Mouse (Mus musculus): Measurements from ENCODE around the gene Fam184a.

Gene Fam184a

GRCm38 (mm10) chr10:53750955-53751652, at the start of gene Fam184a:
Fam184a (minus strand) TSS chr10:53751123.
- in situ Hi-C loops (cut with MboI; ENCODE audit: unreplicated experiment in 2 of 2): no loop called here

DNA sequence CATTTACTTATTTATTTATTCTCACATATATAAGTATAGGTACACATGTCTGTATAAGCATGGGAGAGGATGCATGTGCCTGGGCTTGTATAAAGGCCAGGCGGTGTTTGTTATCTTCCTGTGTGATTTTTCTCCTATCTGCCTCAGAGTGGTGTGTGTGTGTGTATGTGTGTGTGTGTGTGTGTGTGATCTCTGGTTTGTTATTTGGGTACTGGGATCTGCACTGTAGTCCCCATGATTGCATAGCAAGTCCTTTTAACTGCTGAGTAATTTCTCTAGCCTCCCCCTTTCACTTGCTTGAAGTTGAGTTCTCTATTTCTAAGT, 45.3 kb upstream of the Fam184a start:
- in situ Hi-C loops (cut with MboI; ENCODE audit: unreplicated experiment in 2 of 2): loop anchor here (5.0 to 25.0 kb wide), 3 partner anchors 149 to 449 kb away; no protein-coding TSS in a partner anchor

DNA sequence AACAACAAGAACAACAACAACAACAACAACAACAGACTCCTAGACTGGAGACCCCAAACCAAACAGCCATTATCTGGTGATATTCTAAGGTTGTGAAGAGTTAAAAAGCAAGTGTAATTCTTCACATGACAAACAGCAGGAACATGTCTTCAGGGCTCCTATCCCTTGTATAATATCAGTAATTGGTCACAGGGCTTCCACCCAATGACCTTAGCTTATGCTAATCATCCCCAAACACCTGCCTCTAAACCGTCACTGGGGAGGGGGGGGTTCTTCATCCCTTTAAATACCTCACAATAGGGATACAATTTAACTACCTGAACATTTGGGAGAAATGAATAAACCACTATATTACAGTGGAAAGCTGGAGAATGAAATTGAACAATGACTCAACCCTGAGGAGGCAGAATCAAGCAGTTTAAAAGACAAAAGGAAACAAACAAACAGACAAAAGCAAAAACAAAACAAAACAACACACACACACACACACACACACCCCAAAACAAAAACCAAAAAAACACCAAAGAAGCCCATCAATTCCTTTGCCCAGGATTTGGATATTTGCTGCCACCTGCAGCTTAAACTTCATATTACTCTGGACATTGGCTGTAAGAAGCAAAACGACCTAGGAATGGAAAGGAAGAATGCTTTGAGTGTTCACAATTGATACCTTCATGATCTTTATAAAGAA, 44.8 kb upstream of the Fam184a start:
- in situ Hi-C loops (cut with MboI; ENCODE audit: unreplicated experiment in 2 of 2): loop anchor here (5.0 to 25.0 kb wide), 3 partner anchors 148 to 448 kb away; no protein-coding TSS in a partner anchor

DNA sequence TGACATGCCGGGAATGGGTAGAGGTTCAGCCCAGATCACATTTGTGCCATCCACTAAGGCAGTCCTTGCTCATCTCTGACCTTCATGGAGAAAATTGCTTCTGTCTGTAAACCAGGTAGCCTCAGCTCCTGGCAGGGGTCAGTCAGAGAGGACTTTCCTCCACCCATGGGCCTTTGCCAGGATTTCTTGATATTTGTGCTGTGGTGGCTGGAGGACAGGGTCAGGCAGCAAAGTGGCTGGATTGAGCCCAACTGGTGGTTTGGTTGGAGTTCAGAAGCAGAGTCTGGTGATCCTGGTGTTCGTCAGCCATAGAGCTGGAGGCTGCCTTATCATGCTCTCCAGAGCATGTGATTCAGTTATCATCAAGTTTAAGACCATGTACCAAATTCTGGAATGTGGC, 40.4 kb upstream of the Fam184a start:
- in situ Hi-C loops (cut with MboI; ENCODE audit: unreplicated experiment in 2 of 2): loop anchor here in 1 of 2 experiments (5.0 to 25.0 kb wide), 2 partner anchors 254 to 444 kb away; no protein-coding TSS in a partner anchor

DNA sequence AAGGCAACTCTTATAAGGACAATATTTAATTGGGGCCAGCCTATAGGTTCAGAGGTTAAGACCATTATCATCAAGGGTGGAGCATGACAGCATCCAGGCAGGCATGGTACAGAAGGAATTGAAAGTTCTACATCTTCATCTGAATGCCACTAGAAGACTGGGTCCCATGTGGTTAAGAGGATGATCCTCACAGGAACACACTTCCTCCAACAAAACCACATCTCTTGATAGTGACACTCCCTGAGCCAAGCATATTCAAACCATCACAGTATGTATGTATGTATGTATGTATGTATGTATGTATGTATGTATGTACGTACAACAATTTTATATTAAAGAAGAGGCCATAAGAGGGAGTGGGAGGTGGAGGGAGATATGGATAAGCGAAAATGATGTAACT, 25.7 kb upstream of the Fam184a start:
- in situ Hi-C loops (cut with MboI; ENCODE audit: unreplicated experiment in 2 of 2): loop anchor here in 1 of 2 experiments (25.0 kb wide), 1 partner anchor 239 kb away; no protein-coding TSS in a partner anchor

DNA sequence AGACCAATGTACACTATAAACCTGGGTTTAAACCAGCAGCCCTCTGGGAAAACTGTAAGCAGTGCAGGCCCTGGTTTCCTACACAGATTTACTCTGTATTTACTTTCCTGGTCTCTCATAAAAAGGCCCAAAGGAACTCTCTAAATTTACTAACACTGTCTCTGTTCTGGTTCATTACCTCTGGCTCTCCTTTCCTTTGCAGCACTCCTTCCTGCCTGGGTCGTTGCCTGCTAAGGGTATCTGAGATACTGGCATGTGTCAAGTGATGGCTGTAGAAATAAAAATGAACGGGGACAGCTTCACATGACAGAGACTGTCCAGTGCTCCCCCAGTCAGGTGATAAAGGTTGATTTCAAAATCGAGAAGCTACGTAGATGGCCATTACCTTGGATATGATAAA, 21.8 kb upstream of the Fam184a start:
- in situ Hi-C loops (cut with MboI; ENCODE audit: unreplicated experiment in 2 of 2): no loop called here

- in situ Hi-C loops (cut with MboI; ENCODE audit: unreplicated experiment in 2 of 2): no loop called here
Measured at GRCm38 (mm10) chr10:53771480-53771879, 20.6 kb upstream of the Fam184a start.

DNA sequence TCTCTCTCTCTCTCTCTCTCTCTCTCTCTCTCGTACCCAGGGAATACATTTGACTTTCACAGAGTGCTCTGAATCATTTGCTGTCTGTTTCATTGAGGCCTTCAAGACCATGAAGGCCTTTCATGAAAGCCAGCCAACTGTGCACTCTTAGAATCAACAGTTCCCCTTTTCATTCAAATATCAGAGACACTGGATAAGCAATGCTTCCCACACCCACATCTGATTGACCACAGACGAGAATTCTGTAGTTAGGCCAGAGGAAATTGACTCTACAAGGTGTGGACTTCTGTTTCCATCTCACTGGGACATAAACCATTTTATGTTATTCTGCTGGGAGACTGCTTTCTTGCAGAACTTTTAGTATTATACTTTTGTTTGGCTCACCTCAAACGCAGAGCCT, 17.8 kb upstream of the Fam184a start:
- in situ Hi-C loops (cut with MboI; ENCODE audit: unreplicated experiment in 2 of 2): no loop called here

GRCm38 (mm10) chr10:53765471-53765870, 14.5 kb upstream of the Fam184a start:
- in situ Hi-C loops (cut with MboI; ENCODE audit: unreplicated experiment in 2 of 2): no loop called here

GRCm38 (mm10) chr10:53752723-53753122, 1.8 kb upstream of the Fam184a start:
- in situ Hi-C loops (cut with MboI; ENCODE audit: unreplicated experiment in 2 of 2): no loop called here

- in situ Hi-C loops (cut with MboI; ENCODE audit: unreplicated experiment in 2 of 2): no loop called here
Measured at GRCm38 (mm10) chr10:53750275-53750954, 508 bp downstream of the Fam184a start.

- in situ Hi-C loops (cut with MboI; ENCODE audit: unreplicated experiment in 2 of 2): no loop called here
Measured at GRCm38 (mm10) chr10:53746039-53746438, 4.9 kb downstream of the Fam184a start.

DNA sequence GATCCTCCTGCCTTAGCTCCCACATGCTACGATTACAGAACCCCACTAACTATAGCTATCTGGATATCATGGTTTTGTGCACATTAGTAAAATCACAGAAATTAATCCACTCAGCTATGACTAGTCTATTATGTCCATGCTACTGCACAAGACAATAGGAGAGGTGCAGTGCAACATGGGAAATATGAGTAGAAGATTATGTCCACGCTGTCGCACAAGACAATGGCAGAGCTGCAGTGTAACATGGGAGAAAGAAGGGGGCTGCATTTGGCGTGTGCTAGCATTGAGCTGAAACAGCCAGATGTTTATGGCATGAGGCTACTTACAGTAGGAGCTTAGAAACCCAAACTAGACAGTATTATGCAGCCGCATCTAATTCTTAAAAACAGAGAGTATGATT, 8.0 kb downstream of the Fam184a start:
- in situ Hi-C loops (cut with MboI; ENCODE audit: unreplicated experiment in 2 of 2): no loop called here

DNA sequence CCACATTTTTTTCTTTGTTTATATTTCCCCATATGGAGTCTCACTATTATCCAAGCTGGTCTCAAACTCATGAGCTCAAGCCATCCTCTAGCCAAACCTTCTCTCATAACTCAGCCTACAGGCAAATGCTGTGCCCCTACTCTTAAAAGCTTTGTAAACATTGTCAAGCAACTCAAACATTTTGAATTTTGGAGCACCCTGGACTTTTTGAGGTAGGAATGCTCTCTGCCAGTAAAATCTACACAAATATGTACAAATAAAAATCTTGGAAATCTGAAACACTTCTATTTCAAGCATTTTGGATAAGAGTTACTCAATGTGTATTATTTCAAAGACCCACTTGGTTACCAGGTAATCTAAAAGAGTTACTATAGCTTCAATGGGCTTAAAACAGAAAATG, 10.9 kb downstream of the Fam184a start:
- in situ Hi-C loops (cut with MboI; ENCODE audit: unreplicated experiment in 2 of 2): no loop called here

DNA sequence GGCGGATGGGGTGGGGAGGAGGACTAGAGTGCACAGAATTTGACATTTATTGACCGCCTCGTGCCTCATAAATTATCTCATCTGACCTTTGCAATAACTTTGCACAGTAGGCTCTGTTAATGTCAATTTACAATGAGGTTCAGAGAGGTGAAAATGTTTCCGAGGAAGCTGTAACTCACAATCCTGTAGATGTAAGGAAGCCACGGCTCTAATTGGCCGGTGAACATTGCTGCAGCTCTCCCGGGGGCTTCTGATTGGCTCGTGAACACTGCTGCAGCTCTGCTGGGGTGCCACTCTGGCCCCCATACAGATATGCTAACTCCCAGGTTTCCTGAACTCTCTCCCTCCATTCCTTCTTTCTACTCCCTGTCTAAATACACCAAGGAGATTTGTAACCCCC, 12.1 kb downstream of the Fam184a start:
- in situ Hi-C loops (cut with MboI; ENCODE audit: unreplicated experiment in 2 of 2): no loop called here

DNA sequence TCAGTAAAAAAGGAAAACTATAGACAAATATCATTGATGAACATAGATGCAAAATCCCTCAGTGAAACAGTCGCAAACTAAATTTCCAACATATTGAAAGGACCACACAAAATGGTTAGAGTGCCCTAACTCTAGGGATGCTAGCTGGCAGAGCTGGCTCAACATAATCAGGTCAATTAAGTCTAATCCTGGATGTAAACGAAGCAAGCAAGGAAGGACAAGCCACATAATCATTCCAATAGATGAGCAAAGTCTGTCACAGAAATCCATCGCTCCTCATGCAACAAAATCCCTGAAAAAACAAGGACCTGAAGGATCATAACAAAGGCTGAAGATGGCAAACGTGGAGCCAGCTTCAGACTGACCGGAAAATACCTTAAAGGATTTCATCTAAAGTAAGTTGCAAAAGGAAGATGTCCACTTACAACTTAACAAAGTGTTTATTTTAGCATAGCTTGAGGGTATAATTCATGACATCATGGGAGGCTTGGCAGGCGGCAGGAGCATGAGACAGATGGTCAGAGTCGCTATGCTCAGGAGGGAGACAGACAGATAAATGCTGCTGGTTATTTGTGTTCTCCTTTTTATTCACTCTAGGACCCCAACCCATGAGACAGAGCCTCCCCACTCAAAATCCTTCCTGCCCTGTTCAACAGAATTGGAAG, 15.6 kb downstream of the Fam184a start:
- in situ Hi-C loops (cut with MboI; ENCODE audit: unreplicated experiment in 2 of 2): no loop called here

- in situ Hi-C loops (cut with MboI; ENCODE audit: unreplicated experiment in 2 of 2): no loop called here
Measured at GRCm38 (mm10) chr10:53732324-53732723, 18.6 kb downstream of the Fam184a start.

DNA sequence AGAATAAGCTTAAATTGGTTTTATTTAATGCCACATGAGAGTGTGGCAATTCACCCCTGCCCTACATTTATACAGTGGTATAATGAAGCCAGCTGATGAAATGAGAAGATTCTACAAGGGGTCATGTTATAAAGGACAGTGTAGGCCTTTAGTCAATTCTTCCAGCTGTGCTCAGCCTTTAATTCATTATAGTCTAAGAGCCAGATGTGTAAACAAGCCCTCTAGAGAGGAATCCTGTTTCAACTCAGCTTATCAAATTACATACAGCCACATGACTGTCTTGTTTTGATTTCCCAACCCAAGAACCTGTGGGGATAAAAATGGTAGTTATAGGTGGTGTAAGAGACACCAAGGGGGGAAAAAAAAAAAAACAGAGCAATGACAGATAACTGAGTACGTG, 22.0 kb downstream of the Fam184a start:
- in situ Hi-C loops (cut with MboI; ENCODE audit: unreplicated experiment in 2 of 2): no loop called here

- in situ Hi-C loops (cut with MboI; ENCODE audit: unreplicated experiment in 2 of 2): no loop called here
Measured at GRCm38 (mm10) chr10:53725301-53725700, 25.6 kb downstream of the Fam184a start.

GRCm38 (mm10) chr10:53704516-53704915, 46.4 kb downstream of the Fam184a start:
- in situ Hi-C loops (cut with MboI; ENCODE audit: unreplicated experiment in 2 of 2): no loop called here

- in situ Hi-C loops (cut with MboI; ENCODE audit: unreplicated experiment in 2 of 2): no loop called here
Measured at GRCm38 (mm10) chr10:53698531-53698930, 52.4 kb downstream of the Fam184a start.
